Mouse (Mus musculus): ENCODE results near the gene Pink1. TPM values are rescaled to one million over a fixed set of nuclear protein-coding genes. Genes with fewer than 3 reads are reported as not detected.

The Pink1 gene
- polyA plus RNA-seq, 1 experiment, result 103 TPM

DNA sequence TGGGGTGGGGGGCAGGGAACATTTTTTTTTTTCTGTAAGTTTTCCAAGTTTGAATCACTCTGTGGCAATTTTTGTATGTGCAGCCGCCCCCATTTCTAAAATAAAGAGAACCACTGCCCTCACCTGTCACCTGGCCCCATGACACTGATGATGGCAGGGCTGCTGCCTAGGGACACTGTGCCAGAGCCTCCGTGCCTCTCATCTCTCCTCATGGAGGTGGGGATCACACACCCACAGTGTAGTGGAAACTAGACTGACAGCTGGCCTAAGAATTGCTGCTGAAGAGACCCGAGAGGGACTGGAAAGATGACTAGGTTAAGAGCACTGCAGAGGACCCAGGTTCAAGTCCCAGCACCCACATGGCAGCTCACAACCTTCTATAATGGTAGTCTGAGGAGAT lies 14.0 kb downstream of the Pink1 start:
- no peak for DNase-seq
- Histone ChIP-seq H3K4me1 (replicated peaks; ENCODE audit: control insufficient read depth, insufficient read depth, low read length) (no peaks in the 10 kb centered on the region), H3K36me3 (ENCODE audit: control insufficient read depth, insufficient read depth, low read length) (peaks cover 30% of the 10 kb centered on the region), H3K27me3 (ENCODE audit: control insufficient read depth, insufficient read depth, low read length) (no peaks in the 10 kb centered on the region), H3K27ac (ENCODE audit: control insufficient read depth, insufficient read depth, low read length) (no peak overlapping the region), H3K4me3 (ENCODE audit: control insufficient read depth, insufficient read depth, low read length) (no peak overlapping the region)
- WGBS, result 95% methylated on average over 3 of the region's 3 CpGs
- no peak for TF ChIP-seq POLR2A (IDR thresholded peaks at IDR 0.05; ENCODE audit: control insufficient read depth, extremely low read depth, insufficient read depth, low read length, poor library complexity)
- no peak for TF ChIP-seq CTCF (IDR thresholded peaks at IDR 0.05; ENCODE audit: borderline replicate concordance, control insufficient read depth, extremely low read depth, insufficient read depth, low read length, poor library complexity)

GRCm38 (mm10) chr4:138311595-138311994 lies 14.5 kb downstream of the Pink1 start:
- Histone ChIP-seq H3K27ac (ENCODE audit: control insufficient read depth, insufficient read depth, low read length) (no peak overlapping the region), H3K27me3 (ENCODE audit: control insufficient read depth, insufficient read depth, low read length) (no peaks in the 10 kb centered on the region), H3K4me1 (replicated peaks; ENCODE audit: control insufficient read depth, insufficient read depth, low read length) (no peaks in the 10 kb centered on the region), H3K4me3 (ENCODE audit: control insufficient read depth, insufficient read depth, low read length) (no peak overlapping the region), H3K36me3 (ENCODE audit: control insufficient read depth, insufficient read depth, low read length) (peaks cover 27% of the 10 kb centered on the region)
- TF ChIP-seq POLR2A (IDR thresholded peaks at IDR 0.05; ENCODE audit: control insufficient read depth, extremely low read depth, insufficient read depth, low read length, poor library complexity) (no peak), CTCF (IDR thresholded peaks at IDR 0.05; ENCODE audit: borderline replicate concordance, control insufficient read depth, extremely low read depth, insufficient read depth, low read length, poor library complexity) (peak; percentile 72; the same call in 1 of the 2 replicates)
- 83% methylated on average over 8 of the region's 8 CpGs for WGBS
- DNase-seq, result peak; percentile 59

DNA sequence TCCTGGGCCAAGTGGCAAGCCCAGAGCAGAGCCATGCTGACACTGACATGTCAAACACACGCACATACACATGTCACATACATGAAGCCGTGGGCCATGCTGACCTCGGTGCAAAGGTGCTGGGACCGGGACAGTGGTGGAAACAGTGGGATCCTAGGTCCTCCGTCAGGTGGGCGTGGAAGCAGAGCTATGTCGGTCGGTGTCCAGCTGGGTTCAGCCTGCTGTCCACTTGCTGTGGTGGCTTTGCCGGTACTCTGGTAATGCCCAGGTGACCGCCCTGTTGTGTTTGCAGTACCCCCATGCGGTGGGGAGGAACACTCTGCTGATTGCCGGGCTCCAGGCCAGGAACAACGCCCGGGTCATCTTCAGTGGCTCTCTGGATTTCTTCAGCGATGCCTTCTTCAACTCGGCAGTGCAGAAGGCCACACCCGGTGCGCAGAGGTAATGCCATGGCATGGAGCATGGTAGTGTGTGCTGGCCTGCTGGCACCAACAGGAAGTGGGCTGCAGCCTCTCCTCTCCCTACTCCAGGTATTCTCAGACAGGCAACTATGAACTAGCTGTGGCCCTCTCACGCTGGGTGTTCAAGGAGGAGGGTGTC lies 15.7 kb downstream of the Pink1 start:
- H3K4me1 ChIP-seq (replicated peaks; ENCODE audit: control insufficient read depth, insufficient read depth, low read length), result peaks cover 3% of the 10 kb centered on the region
- DNase-seq, result no peak
- no peak overlapping the region for H3K4me3 ChIP-seq (ENCODE audit: control insufficient read depth, insufficient read depth, low read length)
- peaks cover 25% of the 10 kb centered on the region for H3K36me3 ChIP-seq (ENCODE audit: control insufficient read depth, insufficient read depth, low read length)
- no peaks in the 10 kb centered on the region for H3K27me3 ChIP-seq (ENCODE audit: control insufficient read depth, insufficient read depth, low read length)
- no peak for TF ChIP-seq CTCF (IDR thresholded peaks at IDR 0.05; ENCODE audit: borderline replicate concordance, control insufficient read depth, extremely low read depth, insufficient read depth, low read length, poor library complexity)
- no peak for TF ChIP-seq POLR2A (IDR thresholded peaks at IDR 0.05; ENCODE audit: control insufficient read depth, extremely low read depth, insufficient read depth, low read length, poor library complexity)
- no peak overlapping the region for H3K27ac ChIP-seq (ENCODE audit: control insufficient read depth, insufficient read depth, low read length)
- WGBS, result 95% methylated on average over 19 of the region's 19 CpGs

DNA sequence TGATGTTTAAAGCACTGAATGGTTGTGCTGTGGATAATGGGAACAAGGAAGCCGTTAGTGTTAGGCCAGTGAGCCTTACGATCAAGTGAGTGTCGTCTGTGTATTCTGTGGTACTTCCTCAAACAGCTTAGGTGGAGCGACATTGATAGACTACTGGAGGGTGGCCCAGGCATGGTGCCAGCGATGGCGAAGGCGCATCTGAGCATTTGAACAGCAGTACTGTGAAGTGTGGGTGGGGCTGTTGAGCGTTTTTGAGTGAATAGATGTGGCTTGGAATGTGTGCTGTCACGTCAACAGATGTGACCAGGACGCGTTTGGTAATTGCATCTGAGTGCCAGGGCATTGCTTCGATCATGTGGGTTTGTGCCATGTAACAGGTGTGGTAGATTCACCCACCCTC lies 18.4 kb downstream of the Pink1 start:
- no peak overlapping the region for H3K27ac ChIP-seq (ENCODE audit: control insufficient read depth, insufficient read depth, low read length)
- no peak for DNase-seq
- no peaks in the 10 kb centered on the region for H3K27me3 ChIP-seq (ENCODE audit: control insufficient read depth, insufficient read depth, low read length)
- H3K36me3 ChIP-seq (ENCODE audit: control insufficient read depth, insufficient read depth, low read length), result peaks cover 18% of the 10 kb centered on the region
- H3K4me3 ChIP-seq (ENCODE audit: control insufficient read depth, insufficient read depth, low read length), result no peak overlapping the region
- H3K4me1 ChIP-seq (replicated peaks; ENCODE audit: control insufficient read depth, insufficient read depth, low read length), result peaks cover 13% of the 10 kb centered on the region
- TF ChIP-seq CTCF (IDR thresholded peaks at IDR 0.05; ENCODE audit: borderline replicate concordance, control insufficient read depth, extremely low read depth, insufficient read depth, low read length, poor library complexity) (no peak), POLR2A (IDR thresholded peaks at IDR 0.05; ENCODE audit: control insufficient read depth, extremely low read depth, insufficient read depth, low read length, poor library complexity) (no peak)
- WGBS, result 87% methylated on average over 12 of the region's 12 CpGs

DNA sequence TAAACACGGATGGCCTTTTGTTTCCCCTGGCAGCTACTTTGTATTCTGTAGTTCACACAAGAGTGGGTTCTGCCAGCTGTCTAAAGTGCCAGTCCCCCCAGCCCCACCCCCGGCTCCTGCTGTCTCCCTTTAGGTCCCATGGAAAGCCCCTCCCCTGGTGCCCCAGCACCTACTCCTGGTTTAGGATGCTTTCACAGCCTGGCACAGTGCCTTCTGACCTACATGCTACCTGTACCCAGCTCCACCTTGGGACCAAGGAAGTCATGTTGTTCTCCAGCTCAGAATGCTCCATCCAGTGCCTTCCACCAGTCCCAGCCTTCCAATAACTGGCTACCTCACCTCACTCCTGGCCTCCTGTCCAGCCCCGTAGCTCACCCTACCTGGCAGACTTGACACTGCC lies 19.1 kb downstream of the Pink1 start:
- whole genome bisulfite sequencing, result 96% methylated on average over 3 of the region's 3 CpGs
- no peaks in the 10 kb centered on the region for H3K27me3 ChIP-seq (ENCODE audit: control insufficient read depth, insufficient read depth, low read length)
- no peak for DNase-seq
- H3K27ac ChIP-seq (ENCODE audit: control insufficient read depth, insufficient read depth, low read length), result no peak overlapping the region
- H3K36me3 ChIP-seq (ENCODE audit: control insufficient read depth, insufficient read depth, low read length), result peaks cover 15% of the 10 kb centered on the region
- H3K4me3 ChIP-seq (ENCODE audit: control insufficient read depth, insufficient read depth, low read length), result no peak overlapping the region
- peaks cover 13% of the 10 kb centered on the region for H3K4me1 ChIP-seq (replicated peaks; ENCODE audit: control insufficient read depth, insufficient read depth, low read length)
- TF ChIP-seq POLR2A (IDR thresholded peaks at IDR 0.05; ENCODE audit: control insufficient read depth, extremely low read depth, insufficient read depth, low read length, poor library complexity) (no peak), CTCF (IDR thresholded peaks at IDR 0.05; ENCODE audit: borderline replicate concordance, control insufficient read depth, extremely low read depth, insufficient read depth, low read length, poor library complexity) (no peak)

GRCm38 (mm10) chr4:138304340-138305104 lies 21.6 kb downstream of the Pink1 start, which contains the start of gene Ddost:
Gene Ddost, plus strand, starts transcription at chr4:138304730.
- H3K4me3 ChIP-seq (ENCODE audit: control insufficient read depth, insufficient read depth, low read length), result peak within 1 kb of the TSS; percentile 95
- peak; percentile 94 for DNase-seq
- no peak within 1 kb of the TSS for H3K27ac ChIP-seq (ENCODE audit: control insufficient read depth, insufficient read depth, low read length)
- peaks cover 13% of the 10 kb centered on the region for H3K4me1 ChIP-seq (replicated peaks; ENCODE audit: control insufficient read depth, insufficient read depth, low read length)
- H3K36me3 ChIP-seq (ENCODE audit: control insufficient read depth, insufficient read depth, low read length), result 0 out of 2 replicates have a peak, but pooled peaks cover 3% of the 10 kb centered on the region
- no peaks in the 10 kb centered on the region for H3K27me3 ChIP-seq (ENCODE audit: control insufficient read depth, insufficient read depth, low read length)
- TF ChIP-seq POLR2A (IDR thresholded peaks at IDR 0.05; ENCODE audit: control insufficient read depth, extremely low read depth, insufficient read depth, low read length, poor library complexity) (peak; percentile 13; the same call in 1 of the 2 replicates), CTCF (IDR thresholded peaks at IDR 0.05; ENCODE audit: borderline replicate concordance, control insufficient read depth, extremely low read depth, insufficient read depth, low read length, poor library complexity) (no peak)
- WGBS, result under 1% methylated on average over 64 of the region's 64 CpGs
